Mouse (Mus musculus) left cerebral cortex, adult 2 months (tissue): ENCODE results near the gene Lrsam1. TPM values are rescaled to one million over a fixed set of nuclear protein-coding genes. Genes with fewer than 3 reads are reported as not detected.

Experiments
- DNase-seq, 2 experiments: peaks; one replicate each; pipeline ENCODE4 v3.0.0; 2021 to 2022; ENCODE audit warnings: low spot score in 2 of 2, mixed read lengths in 1 of 2; ENCODE audit errors: extremely low spot score in 1 of 2
- H3K27ac ChIP-seq: fragments of 200-600 bp; 2 replicates; pipeline ENCODE4 v1.8.1; 2022
- H3K4me3 ChIP-seq: fragments of 200-600 bp; 2 replicates; pipeline ENCODE4 v1.8.1; 2022
- CTCF ChIP-seq: fragments of 200-600 bp; IDR thresholded peaks from 2 replicates; pipeline ENCODE4 v1.8.1; 2022; ENCODE audit warnings: antibody characterized with exemption, mild to moderate bottlenecking, moderate library complexity
- intact Hi-C: fragments of 180-260 bp; cut with DNase I; formaldehyde crosslinking; loops from one replicate; pipeline ENCODE4 v1.15.1; 2025
- total RNA-seq, 2 experiments: library from RNA; stranded (reverse); gene quantifications; 2 replicates each; pipeline ENCODE4 v1.2.3; 2021

Lrsam1 gene
- total RNA-seq, 2 experiments from 2014 or later: 37.6 to 38.2 TPM

DNA sequence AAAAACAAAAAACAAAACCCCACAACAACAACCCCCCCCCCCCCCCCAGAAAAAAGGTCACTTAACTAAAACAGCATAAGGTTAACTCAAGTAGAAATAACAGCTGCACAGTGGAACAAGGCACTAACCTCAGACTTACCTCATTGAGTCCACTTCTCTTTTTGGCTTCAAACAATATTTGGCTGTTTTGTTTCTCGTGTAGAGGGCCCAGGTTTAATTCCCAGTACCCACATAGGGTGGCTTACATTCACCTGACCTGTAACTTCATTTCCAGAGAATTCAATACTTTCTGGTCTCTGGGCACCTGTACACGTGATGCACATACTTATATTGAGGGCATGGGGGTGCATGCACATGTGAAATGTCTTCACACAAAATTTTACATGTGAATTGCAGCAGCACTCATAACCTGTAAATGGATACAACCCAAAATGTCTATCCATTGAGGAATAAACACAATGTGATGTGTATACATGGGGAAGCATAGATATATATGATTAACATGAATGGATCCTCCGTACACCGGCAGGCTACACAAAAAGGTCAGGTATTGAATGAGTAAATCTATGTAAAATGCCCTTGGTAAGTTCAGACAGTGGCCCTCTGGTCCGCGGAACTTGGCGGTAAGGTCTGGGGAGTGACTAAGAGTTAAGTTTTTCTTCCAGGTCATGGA, 4.2 kb upstream of the Lrsam1 start:
- H3K27ac ChIP-seq: no peak overlapping the region; the same call in 1 of the 2 replicates
- intact Hi-C loops: no loop called here
- TF ChIP-seq CTCF: no peak
- H3K4me3 ChIP-seq: no peak overlapping the region
- DNase-seq: no peak

- intact Hi-C loops: no loop called here
- no peak overlapping the region for H3K4me3 ChIP-seq
- TF ChIP-seq CTCF: no peak
- no peak for DNase-seq
- no peak overlapping the region for H3K27ac ChIP-seq
These were observed 3.4 kb upstream of the Lrsam1 start for GRCm38 (mm10) chr2:32964659-32965457.

- no peak for TF ChIP-seq CTCF
- no peak for DNase-seq
- Histone ChIP-seq H3K27ac (no peak overlapping the region), H3K4me3 (no peak overlapping the region)
- intact Hi-C loops: no loop called here
These were observed 2.6 kb upstream of the Lrsam1 start for GRCm38 (mm10) chr2:32963981-32964380.

GRCm38 (mm10) chr2:32963544-32963943, 2.1 kb upstream of the Lrsam1 start:
- Histone ChIP-seq H3K4me3 (no peak overlapping the region), H3K27ac (no peak overlapping the region)
- TF ChIP-seq CTCF: no peak
- intact Hi-C loops: no loop called here
- DNase-seq: no peak

DNA sequence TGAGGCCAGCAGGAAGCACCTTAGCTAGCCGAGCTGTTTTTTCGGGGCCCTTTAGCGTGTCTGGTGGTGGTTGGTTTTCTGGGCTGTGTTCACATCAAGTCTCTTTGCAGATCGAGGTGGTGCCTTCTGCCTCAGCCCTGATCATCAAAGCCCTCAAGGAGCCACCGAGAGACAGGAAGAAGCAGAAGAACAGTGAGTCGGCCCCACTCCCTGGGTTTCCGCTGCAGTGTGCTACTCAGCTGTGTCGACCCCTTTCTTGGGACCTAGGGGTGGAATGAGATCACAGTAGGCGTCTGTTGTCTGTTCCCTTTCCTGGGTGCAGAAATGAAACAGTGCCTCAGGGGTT, 1.4 kb upstream of the Lrsam1 start:
- TF ChIP-seq CTCF: no peak
- peak overlapping the region; percentile 73 for H3K4me3 ChIP-seq
- intact Hi-C loops: no loop called here
- H3K27ac ChIP-seq: peak overlapping the region; percentile 92; the same call in 1 of the 2 replicates
- DNase-seq: no peak

DNA sequence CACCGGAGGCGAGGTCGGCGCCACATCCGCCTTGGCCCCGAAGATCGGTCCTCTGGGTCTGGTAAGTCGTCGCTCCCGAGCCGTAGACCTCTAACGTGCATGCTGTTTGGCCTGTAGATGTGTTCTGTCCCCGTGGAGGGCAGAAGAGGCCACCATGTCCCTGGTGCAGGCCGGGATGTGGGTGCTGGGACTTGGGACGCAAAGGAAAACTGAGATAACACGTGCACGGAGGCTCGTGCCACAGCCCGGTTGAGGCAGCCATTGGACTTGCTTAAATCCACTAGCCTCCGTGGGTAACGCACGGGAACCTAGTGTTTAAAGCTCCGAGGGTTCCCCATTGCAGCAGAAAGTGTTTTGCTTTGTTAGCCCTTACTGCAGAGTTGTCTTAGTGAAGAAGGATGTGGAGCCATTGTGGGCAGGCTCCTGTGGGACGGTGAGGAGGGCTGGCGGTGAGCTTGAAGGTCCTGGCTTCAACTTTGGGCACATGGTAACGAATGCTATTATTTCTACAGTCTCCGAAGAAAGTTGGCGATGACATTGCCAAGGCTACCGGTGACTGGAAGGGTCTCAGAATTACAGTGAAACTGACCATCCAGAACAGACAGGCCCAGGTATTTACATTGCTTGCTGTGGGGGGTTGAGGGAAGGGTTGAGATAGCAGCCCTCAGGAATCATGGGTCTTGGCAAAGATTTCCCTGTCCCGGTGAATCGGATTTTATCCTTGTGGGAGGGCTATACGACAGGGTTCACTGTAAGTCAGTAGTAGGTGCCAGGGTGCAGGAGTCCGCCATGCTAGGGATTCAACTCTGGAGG, 854 bp upstream of the Lrsam1 start:
- Histone ChIP-seq H3K4me3 (peak overlapping the region; percentile 73), H3K27ac (peak overlapping the region; percentile 92)
- TF ChIP-seq CTCF: no peak
- intact Hi-C loops: no loop called here
- DNase-seq: no peak

- intact Hi-C loops: no loop called here
- Histone ChIP-seq H3K27ac (no peak overlapping the region), H3K4me3 (peak overlapping the region; percentile 73; the same call in 1 of the 2 replicates)
- DNase-seq: no peak
- TF ChIP-seq CTCF: no peak
These were observed 1.1 kb downstream of the Lrsam1 start for GRCm38 (mm10) chr2:32960273-32960672.

DNA sequence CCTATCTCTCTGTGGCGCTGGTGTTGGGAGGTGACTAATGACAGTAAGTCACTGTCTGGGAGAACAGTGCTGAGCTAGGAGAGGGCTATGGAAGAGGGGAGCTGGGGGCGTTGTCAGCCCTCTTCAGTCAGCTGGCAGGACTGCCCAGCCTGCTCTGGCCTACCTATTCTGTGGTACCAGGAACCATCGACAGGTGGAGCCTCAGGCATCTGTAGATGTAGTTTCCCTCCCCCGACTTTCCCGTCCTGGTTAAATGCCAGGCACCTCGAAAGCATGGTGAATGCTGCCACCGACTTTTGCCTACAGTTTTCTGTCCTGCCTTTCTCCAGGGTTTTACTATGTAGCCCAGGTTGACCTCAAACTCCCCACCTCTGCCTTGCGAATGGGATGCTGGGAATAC, 4.1 kb downstream of the Lrsam1 start:
- DNase-seq: no peak
- peak; percentile 46 for TF ChIP-seq CTCF
- intact Hi-C loops: no loop called here
- Histone ChIP-seq H3K27ac (no peak overlapping the region), H3K4me3 (no peak overlapping the region)

- TF ChIP-seq CTCF: peak; percentile 37
- no peak for DNase-seq
- intact Hi-C loops: no loop called here
- Histone ChIP-seq H3K4me3 (no peak overlapping the region), H3K27ac (no peak overlapping the region)
These were observed 6.8 kb downstream of the Lrsam1 start for GRCm38 (mm10) chr2:32954581-32954980.

DNA sequence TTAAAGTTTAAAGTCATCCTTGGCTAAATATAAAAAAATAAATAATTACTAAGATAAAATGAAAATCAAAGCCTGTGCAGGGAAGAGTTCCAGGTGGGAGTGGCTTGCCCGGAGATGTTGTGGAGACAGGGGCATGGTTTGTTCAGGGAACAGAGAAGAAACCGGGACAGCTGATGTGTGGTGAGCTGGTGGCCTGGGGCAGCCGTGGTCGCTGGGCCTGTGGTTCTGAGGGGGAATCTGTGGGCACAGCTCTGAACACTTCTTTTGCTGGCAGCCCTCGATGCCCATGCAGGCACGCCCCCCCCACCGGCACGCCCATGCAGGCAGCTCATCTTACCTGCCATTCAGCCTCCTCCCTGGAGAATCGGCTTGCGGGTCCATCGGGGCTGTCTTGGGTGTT, 14.0 kb downstream of the Lrsam1 start:
- Histone ChIP-seq H3K27ac (no peak overlapping the region), H3K4me3 (no peak overlapping the region)
- TF ChIP-seq CTCF: no peak
- intact Hi-C loops: no loop called here
- DNase-seq: no peak

DNA sequence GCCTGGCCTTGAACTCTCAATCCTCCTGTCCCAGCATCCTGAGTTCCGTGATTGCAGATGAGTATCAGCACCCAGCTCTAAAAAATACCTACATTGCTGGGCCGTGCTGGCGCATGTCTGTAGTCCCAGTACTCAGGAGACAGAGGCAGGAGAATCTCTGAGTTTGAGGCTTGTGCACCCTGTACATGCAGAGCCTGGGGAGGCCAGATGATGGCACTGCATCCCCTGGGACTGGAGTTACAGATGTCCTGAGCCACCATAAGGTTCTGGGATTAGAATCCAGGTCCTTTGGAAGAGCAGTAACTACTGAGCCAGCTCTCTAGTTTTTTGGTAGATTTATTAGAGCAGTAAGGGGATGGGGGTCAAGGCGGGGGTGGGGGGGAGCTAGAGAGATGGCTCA, 20.9 kb downstream of the Lrsam1 start:
- H3K27ac ChIP-seq: no peak overlapping the region
- DNase-seq: no peak
- intact Hi-C loops: no loop called here
- H3K4me3 ChIP-seq: no peak overlapping the region
- no peak; the same call in 1 of the 2 replicates for TF ChIP-seq CTCF

DNA sequence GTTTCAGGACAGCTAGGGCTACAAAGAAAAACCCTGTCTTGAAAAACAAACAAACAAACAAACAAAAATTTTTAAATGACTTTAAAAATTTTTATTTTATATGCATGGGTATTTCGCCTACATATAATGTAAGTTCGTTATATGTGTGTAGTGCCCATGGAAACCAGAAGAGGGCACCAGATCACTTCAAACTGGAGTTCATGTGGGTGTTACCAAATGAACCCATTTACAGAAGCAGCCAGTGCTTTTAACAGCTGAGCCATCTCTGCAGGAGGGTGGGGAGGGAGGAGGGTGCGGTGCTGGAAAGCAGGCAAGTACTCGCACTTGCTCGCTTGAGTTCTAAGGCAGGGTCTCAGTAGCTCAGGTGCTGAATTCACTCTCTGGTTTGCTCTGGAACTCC, 22.0 kb downstream of the Lrsam1 start:
- intact Hi-C loops: no loop called here
- no peak overlapping the region for H3K4me3 ChIP-seq
- no peak overlapping the region for H3K27ac ChIP-seq
- TF ChIP-seq CTCF: peak; percentile 69
- DNase-seq: no peak
